Mouse (Mus musculus) hematopoietic stem cell, adult 5-6 weeks (primary cell): Measurements from ENCODE around the gene Tssk3. TPM values are rescaled to one million over a fixed set of nuclear protein-coding genes. Genes with fewer than 3 reads are reported as not detected.

ENCODE experiments used
- ATAC-seq, 2 experiments: fragments of 125-278 bp in 1 of 2; replicated peaks in 1 of 2; 2 replicates each; pipeline ENCODE4 v1.8.0; 2016 to 2017; ENCODE audit warnings: inconsistent platforms in 2 of 2, mild to moderate bottlenecking in 2 of 2, moderate number of reproducible peaks in 2 of 2, low read depth in 1 of 2, moderate TSS enrichment in 1 of 2; ENCODE audit not compliant: low FRiP score in 2 of 2, poor library complexity in 2 of 2, severe bottlenecking in 2 of 2, insufficient read depth in 1 of 2, low TSS enrichment in 1 of 2
- total RNA-seq: library from RNA; stranded (forward); fragments of 172-1452, 232-1000 nt; gene quantifications from 2 replicates; pipeline ENCODE4 v1.2.3, GENCODE M21; 2017

Gene Tssk3
- total RNA-seq, 1 experiment from 2014 or later, result not detected

DNA sequence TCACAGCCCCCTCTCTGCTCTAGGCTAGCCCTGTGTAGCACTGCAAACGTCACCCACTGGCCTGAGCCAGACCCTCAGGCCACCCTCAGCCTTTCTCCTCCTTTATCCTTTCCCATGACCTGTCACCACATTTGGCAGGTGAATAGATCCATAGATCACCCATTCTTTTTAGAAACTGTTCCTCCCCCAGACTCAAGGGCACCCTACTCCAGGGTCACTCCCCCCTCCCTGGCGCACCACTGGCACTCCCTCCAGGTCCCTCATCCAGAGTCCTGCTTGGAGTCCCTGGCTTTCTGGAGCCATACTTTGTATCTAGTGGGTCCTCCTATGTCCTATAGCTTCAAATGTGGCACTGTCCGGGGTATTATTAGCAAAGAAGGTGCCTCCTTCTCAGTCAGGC is 14.7 kb upstream of the Tssk3 start:
- ATAC-seq, result no peak

DNA sequence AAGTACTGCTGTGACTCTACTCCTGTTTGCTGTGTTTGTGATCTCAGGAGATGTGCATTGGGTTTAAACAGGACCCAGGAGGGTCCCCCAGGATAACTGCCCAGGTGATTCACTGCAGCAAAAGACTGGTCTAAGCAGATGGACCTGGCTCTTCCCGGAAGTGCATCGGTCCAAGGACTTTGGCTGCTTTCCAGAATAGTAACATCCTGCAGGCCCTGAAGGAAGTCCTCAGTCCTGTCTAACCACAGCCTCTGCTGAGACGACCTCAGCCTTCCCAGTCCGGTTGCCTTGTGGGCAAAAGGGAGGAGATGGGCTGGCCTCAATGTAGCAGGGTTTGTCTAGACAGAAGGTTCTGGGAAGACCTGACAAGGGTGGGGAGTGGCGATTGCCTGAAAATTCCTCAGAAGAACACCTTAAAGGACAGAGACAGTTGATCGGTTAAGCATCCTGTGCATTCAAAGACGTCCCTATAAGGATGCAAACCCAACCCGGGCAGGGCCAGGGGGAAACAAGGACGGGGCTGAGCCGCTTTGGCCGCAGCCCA is 12.2 kb upstream of the Tssk3 start:
- ATAC-seq, result no peak

DNA sequence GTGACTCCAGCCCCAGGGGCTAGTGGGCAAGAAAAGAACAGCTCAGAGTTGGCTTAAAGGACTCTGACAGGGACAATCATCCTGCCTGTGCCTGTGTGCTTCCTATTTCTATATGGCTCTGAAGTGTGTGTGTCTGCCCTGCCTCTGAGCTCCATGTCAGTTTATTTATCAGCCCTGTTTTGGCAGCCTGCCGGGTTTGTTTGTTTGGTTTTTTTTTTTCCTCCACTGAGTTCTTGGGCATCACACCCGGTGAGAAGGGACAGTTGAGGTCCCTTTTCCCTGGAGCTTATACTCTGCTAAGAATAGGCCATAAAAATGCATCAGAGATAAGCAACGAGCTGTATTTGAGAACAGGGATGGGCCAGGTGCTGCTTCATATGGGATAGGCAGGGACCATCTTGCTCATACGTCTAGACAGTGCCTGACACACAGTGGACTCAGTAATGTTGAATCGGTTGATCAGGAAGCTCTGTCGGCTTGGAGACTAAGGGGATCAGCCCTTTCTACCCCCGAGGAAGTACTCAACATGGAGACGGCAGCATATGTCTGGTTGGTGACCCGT is 11.6 kb upstream of the Tssk3 start:
- ATAC-seq, result no peak

DNA sequence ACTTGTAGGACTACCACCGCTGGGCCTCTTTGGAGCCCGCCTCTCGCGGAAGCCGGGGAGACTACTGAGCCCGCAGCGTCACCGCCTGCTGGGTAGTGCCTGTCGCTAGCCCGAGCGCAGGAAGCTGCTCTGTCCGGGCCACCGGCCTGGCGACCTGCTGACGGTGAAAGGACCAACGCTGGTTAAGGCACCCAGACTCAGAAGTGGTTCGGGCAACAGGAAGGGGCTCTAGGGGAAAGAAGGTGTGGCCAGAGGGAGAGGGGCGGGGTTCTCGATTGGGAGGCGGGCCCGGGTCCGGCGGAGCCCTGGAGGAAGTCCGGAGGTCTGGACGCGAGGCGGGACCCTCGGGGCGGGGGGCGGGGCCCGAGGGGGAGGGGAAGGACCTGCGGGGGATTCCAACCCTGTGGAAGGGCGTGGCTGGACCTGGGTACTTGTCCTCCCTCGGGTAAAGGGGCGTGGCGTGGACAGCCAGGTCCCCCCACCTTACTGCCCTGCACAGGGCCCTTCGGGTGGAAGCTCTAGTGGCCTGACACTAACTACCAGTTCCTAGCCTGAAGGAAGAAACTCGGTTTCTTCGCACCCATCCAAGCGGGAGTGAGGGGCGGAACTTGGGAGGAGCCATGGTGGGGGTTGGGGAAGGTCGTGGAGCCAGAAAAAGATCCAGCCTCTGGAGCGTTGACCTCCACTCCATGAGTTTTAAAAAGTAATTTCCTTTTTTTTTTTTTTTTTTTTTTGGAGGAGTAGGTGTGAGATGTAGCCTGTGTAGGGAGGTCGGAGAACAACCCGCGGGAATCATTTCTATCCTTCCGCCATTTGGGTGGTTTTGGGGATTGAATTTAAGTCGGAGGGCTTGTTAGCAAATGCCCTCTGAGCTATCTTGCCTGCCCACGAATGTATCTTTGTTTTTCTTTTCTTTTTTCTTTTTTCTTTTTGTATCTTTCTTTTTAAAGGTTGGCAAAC is 10.1 kb upstream of the Tssk3 start:
- peak; percentile 60 to 62 for ATAC-seq

DNA sequence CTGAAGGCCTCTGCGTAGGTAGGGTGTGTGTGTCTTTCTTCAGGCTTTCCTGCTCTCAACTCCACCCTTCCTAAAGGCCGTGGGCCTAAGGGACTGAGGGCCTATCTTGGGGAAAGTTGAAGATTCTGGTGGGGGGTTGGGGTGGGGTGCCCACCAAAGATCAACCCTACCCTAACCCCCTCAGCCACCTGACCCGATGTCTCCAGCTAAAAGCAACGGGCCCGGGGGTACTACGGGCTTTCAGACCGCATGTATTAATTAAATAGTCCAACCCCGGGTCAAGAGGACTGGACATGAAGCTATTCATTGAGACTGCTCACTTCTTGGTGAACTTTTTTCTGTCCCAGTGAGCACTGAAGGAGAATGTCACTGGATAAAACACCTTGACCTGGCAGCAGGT is 9.2 kb upstream of the Tssk3 start:
- no peak for ATAC-seq

DNA sequence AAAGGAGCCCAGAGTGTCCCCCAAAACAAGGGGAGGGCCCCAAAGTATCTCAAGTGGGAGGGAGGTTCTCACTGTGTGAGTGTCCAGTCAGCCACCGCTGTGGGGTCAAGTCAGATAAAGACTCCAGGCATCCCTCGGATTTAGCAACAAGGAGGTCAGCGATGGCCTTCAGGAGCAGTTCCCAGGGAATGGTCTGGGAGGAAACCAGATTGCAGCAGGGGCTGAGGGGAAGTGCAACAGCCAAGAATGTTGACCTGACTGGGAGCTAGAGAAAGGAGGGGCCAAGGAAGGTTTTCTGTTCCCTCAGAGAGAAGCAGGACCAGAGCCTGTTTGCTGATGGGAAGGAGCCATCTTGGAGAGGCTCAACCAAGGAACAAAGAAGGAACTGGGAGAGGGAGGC is 8.1 kb upstream of the Tssk3 start:
- ATAC-seq, result no peak

DNA sequence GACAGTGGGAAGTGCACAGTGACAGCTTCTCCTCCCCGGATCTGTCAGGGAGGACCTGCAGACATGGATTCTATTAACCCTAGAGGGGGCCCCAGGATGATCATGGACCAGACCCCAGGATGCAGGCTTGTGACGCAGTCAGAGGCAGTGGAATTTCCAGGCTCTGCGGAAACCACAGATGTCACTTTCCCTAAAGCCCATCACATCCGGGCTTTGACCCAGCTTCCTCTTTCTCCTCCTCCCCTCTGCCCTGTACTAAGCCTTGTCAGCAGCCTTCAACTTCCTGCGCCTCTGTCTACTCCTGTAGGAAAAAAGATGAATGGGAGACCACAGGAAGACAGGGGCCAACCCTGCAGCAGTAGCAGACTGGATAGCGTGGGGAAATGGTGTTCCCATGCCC is 5.8 kb upstream of the Tssk3 start:
- peak; percentile 61 to 67 for ATAC-seq

DNA sequence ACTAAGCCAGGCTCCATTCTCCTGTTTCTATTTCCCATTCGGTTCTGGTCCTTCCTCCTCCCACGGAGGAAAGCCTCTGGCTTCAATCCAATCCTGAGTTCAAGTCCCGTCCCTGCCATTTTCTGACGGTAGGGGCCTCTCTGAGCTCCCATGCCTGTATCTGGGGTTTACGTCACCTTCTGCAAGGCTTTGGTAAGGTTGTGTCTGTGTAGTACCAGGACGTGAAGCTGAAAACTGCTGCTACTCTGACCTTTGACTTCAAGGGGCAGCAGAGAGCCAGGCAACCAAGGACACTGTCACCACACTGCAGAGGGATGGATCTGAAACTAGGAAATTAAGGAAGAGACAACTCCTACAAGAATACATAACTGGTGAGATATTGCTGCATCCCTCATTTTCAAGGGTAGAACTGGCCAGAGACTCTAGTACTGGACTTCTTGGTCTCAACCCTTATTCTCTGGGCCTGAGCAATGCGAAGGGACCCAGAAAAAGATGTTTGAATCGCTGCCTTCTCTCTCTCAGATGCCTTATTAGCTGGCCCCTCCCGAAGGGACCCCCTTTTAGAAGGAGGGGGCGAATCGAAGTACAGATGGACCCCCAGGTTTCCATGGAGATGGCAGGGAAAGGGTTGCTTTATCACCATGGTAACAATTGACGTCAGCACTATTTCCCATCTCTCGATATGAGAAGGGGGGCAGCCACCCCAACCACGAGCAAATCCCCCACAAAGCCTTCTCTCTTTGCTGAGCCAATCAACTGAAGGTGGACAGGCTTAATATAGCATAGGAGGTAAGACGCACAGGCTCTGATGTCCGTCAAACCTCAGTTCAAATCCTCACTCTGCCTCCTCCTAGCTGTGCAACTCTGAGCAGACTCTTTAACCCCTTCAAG is 5.1 kb upstream of the Tssk3 start:
- ATAC-seq, result peak; percentile 13 to 24; a peak in 3 of 4 replicates

DNA sequence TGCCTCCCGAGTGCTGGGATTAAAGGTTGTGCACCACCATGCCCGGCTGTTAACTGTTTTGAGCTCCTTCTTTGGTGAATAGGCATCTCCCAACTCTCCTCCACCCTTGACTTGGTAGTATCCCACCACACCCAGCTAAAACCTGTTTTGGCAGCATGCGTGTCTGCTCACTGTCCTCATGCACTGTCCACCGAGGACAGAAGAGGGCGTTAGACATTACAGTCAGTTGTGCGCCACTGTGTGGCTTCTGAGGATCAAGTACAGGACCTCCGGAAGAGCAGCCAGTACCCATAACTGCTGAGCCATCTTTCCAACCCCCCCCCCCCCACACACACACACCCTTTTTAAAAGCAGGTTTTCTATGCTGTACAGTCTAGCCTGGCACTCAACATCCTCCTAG is 3.9 kb upstream of the Tssk3 start:
- ATAC-seq, result no peak

DNA sequence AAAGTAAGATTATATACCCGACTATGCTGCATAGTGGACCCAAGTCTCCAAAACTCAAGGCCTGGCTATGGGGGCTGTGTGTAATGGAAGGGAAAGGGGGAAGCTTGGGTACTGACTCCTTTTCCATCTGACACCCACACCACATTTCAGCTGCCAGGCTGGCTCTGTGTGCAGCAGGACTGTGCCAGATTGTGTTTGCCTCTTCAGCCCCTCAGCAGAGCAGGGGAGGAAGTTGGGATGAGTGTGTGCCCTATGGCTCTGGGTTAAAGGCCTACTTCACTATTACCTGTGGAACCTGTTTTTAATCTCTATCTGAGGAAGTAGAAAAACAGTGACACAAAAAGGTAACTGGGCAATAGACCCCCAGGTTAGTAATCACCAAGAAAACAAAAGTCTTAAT is 9.7 kb downstream of the Tssk3 start:
- no peak for ATAC-seq

DNA sequence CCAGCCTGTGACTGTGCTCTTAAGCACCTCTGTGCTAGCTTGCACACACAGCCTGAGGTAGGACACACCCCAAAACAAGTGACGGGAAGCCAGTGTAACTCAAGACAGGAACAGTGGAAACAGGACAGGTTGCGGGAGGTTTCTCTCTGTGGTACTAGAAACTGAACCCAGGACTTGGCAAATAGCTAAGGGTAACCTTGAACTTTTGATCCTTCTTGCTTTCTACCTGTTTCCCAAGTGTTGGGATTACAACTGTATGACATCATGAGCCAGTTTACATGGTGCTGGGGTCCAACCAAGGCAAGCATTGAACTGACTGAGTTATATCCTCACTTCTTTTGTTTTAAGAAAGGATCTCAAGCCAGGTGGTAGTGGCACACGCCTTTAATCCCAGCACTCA is 11.0 kb downstream of the Tssk3 start:
- no peak for ATAC-seq

DNA sequence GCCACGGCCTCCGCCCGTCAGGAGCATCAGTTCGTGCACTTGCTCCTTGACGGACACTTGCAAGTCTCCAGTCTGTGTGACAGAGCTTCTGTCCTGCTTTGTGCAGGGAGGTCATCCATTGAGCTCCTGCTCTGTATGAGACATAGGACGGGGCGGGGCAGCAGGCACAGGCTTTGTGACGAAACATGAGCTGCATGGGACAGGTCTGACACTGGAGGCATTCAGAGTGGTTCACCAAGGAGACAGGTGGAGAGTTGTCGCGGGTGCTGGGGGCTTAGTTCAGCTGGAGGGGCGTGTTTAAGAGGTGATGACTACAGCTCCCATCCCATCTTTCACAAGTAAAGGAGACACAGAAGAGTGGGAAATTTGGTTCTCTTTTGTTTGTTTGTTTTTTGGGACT is 14.8 kb downstream of the Tssk3 start:
- no peak for ATAC-seq

DNA sequence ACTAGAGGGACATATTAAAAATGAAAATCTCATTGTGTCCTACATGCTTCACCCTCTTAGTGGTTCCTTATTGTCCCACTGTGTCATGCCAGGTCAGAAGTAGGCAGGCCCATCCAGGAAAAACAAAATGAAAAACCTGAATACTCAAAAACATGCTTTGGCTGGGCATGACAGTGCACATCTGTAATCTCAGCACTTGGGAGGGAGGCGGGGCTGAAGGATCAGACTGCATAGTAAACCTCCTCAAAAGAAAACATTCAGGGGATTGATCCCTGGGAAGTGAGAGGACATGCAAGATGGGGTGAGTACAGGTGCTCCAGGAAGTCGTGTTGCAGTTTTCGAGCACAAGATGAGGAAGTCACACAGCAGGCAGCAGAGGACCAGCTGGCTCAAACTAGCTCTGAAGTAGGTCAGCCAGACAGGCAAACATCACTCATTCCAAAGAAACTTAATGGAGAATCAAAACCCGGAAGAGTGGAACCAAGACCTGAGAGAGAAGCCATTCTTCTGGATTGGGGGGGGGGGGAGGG is 26.5 kb downstream of the Tssk3 start:
- no peak for ATAC-seq

DNA sequence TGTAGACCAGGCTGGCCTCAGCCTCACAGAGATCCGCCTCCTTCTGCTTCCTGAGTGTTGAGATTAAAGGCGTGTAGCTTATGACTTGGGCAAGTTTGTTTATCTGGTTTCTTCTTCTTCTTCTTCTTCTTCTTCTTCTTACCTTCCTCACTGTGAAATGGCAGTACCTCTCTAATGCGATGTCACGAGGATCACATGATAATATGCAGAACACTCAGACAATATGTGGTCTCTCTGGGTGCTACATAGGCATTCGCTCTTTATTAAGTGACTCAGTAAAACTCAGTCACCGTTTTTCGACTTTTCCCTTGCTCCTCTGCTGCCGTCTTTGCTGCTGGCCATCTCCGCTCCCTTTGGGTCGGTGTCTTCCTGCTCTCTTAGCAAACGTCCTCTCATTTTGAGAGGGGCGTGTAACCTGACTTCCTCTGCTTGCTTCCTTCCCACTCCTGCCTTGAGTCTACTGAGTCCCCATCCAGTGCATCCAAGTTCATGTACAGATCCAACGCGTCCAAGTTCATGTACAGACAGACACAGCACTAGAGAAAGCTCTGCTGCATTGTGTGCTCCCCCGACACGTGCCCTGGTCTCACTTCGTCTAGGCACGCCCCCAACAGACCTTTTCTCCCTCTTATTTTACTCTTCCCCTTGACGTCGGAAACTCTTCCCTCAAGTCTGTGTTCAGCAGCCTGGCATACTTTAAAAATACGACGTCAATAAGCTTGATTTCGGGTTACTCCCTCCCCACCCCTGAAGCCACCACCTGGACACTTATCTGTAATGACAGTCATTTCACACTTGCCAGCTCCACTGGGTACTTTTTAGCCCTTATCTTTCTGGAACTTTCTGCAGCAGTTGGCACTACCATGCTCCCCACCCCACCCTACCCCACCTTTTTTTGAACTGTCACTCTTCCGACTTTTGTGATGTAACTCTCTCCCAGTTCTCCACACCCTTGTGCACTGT is 27.4 kb downstream of the Tssk3 start:
- ATAC-seq, result no peak

DNA sequence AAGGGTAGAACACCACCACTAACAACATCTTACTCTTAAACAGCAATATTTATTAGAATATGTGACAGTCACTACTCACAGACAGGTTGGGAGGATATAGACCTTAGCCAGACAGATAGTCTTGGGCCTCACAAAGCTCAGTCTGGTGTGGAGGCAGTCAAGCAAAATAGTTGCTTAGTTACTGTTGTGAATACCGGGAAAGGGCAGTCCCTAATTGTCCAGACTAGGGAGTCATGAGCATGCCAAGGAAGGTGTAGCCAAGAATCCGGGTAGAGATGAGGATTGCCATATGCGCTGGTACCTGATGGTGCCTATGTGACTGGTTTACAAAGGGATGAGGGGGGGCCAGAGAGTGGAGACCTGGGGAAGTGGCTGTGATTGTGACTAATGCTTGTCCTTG is 28.7 kb downstream of the Tssk3 start:
- ATAC-seq, result no peak

DNA sequence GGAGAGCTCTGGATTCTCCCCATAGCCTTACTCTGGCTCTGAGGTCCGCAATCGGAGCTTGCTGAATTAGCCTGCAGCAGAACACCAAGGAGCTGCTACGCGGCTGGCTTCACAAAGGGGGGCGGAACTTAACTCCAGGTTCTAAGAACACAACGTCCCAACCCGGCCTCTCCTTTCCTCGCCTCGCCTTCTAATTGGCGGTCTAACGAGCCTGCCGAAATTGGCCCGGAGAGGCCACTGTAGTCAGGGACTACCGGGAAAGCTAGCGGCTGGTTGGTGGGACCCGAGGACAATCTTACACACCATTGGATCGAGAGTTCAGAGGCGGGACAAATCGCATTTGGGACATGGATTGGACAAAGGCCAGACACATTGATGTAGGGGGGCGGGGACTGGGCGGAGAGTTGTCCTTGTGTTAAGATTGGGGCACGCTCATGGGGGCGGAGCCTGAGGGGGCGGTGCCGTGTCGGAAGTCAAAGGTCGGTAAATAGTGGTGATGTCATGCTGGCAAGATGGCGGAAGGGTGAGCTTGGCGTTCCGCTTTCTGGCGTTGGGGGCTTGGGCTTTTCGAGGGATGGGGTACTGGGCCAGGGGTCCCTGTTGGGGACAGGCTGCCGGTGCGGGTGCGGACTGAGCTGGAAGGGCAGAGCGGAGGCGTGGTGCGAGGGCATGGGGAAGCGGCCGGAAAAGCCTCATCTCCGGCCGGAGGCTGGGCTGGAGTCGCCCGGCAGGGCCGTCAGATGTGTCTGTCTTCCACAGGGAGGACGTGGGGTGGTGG is 29.4 kb downstream of the Tssk3 start, which contains the start of gene Bsdc1:
TSS of gene Bsdc1 (plus strand) at position 399 of the 778 bp plus-strand sequence.
- ATAC-seq, result peak; percentile 94 to 97
